Mouse (Mus musculus) right cerebral cortex, postnatal 14 days (tissue): ENCODE measurements around the gene Nthl1.

Experiments used
- DNase-seq: peaks from one replicate; pipeline ENCODE4 v3.0.0; 2022

Nthl1 gene

DNA sequence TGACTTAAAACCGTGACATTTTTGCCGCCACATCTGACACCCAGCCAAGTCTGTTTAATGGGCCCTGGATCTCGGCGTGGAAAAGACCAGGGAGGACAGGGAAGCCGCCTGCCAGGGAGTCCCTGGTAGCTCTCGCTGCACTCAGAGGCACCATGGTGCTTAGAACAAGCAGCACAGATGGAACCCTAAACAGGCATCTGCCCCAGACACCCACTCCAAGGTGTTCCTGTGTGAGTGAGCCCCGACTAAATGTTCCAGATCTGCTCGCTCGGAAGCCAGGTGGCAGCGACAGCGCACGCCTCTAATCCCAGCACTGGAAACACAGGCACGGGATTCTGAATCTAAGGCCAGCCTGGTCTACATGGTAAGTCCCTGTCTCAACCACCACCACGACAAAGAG, 2.4 kb upstream of the Nthl1 start:
- no peak for DNase-seq

DNA sequence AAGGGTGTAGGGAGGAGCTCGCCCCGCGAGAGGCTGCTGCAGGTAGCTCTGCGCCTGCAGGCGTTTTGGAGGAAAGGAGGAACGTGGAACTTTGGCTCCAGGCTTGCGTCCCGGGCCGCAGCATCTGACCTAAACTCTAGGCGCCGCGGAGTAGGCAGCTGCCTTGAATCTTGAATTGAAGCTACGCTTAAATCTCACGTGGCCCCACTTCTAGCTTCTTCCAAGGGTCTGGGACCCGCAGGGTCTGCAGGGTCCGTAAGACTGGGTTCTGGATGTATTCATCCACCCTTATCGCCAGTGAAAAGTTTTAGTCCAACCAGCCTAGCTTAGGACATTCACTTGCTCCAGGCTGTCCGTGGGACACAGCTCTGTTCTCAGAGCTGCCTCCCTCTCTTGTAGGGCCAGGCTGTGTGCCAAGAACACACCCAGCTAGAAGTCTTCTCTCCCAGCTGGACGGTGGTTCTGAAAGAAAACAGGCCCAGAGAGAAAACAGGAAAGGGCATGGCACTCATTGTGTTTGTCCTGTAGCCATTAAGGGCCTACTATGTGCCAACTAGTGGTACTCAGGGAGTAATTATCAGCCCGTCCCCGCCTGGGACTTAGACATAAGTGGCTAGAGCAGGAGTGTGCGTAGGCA, 451 bp downstream of the Nthl1 start:
- DNase-seq, result no peak

DNA sequence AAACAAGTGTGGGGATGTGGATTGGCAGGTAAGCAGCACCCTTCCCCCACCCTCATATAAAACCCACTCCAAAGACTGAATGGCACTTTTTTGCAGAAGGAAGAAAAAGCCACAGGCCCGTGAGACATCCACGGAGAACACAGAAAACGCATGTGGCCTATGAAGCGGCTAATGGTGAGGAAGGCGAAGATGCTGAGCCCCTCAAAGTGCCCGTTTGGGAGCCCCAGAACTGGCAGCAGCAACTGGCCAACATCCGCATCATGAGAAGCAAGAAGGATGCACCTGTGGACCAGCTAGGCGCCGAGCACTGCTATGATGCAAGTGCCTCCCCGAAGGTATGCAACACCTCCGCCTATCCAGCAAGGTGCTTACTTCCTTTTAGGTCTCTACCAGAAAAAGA, 1.4 kb downstream of the Nthl1 start:
- DNase-seq, result no peak

DNA sequence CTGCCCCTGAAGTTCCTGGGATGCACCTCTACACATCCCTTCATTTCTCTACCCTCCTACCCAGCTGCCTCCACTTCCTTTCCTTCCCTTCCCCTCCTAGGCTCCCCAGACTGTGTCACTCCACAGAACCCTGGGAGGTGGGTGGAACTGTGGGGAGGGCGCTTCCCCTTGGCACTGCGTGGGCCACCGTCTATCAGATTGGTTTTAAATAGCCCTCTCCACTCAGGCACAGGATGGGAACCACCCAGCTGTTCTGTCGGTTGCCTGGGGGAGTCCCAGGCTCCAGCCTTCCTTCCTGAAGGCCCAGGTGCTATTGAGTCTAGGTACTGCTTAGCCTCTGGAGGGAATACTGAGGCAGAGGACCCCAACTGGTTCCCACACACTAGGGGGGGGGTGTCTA, 2.5 kb downstream of the Nthl1 start:
- DNase-seq, result no peak

DNA sequence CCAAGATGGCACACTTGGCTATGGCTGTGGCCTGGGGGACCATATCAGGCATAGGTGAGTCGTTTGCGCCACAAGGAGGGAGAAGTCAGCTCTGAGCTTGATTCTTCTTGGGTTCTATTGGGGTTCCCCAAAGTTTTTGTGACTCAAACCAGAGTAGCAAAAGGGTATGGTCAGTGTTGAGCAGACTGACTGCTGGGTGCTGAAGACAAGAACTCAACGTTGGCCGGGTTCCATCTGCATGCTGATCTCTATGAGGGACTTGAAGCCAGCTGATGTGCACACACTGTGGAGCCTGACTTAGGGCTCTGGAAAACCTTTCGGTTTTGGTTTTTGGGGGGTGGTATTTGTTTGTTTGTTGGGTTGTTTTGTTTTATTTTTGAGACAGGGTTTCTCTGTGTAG, 3.2 kb downstream of the Nthl1 start:
- DNase-seq, result no peak

DNA sequence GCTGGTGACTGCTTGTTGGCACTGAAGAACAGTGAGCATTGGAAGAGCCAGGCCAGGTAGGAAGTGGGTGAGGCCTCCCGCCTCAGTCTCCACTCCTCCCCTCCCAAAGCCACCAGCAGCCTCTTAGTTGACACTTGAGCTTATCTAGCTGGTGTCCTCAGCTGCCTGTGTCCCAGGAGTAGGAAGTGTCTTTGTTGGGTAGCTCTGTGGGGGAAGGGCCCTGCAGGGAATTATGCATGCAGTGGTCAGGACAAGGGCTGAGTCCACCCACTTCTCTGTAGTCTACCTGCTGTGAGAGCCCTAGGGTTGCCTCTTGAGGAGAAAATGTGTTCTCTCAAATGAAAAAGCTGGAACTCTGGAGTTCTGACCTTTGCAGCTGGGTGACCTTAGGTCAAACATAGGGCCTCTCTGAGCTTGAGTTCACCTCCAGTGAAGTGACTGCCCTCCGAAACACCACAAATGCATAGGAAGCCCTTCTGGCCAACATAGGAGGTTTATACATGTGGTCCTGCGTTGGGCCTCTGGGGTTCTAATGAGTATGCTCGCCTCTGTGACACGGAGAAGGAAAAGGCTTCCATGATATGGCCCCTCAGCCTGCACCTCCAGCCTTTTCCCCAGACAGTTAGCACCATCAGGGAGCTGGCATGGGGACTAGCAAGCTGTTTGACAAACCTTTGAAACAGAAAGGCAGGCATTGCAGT, 4.5 kb downstream of the Nthl1 start:
- DNase-seq, result no peak

DNA sequence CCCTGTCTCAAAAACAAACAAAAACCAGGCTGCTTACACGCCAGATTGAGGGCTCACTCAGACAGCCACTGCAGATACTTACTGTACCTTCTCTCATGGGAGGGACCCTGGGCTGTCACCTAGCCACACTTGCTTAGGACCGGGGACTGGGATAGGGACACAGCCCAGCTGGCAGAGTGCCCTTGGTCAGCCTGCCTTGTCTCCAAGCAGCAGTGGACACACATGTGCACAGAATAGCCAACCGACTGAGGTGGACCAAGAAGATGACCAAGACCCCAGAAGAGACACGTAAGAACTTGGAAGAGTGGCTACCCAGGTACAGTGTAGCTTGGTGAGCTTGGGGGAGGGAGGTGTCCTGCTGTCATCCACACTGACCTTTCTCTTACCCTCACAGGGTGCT, 5.7 kb downstream of the Nthl1 start:
- DNase-seq, result no peak

DNA sequence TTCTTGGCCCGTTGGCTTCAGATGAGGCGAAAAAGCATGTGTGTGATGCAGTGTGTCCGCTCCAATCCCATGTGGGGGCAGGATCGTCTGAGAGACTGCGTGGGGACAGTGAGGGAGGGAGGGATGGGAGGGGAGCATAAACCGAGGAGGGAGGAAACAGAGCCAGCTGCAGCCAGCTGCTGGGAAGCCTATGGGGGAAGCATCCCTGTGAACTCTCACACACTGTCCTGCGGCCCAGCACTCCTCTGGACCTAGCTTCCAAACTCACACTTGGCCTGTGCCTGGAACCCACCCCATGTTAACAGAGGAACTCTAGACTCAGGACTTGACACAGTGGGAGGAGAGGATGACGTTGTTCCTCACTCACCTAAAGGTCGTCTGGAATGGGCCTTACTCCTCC, 6.4 kb downstream of the Nthl1 start:
- DNase-seq, result no peak

DNA sequence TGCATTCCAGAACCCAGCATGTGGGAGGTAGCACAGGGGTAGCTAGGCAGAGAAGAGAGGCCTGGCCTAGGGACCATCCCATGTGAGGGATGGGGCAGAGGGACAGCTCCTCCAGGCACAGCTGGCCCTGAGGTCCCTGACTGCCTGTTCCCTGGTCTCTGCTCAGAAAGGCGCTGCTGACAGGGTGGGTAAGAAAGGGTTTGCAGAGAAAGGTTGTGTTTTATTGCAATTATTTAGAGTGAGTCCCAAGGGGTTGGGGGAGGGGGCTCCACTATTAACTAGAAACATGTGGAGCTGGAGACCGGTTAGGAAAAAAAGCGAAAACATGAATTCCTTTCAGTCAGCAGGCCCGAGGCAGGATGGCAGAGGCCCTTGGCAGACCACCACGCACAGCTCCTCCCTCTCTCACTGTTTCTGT, 7.1 kb downstream of the Nthl1 start:
- DNase-seq, result no peak

DNA sequence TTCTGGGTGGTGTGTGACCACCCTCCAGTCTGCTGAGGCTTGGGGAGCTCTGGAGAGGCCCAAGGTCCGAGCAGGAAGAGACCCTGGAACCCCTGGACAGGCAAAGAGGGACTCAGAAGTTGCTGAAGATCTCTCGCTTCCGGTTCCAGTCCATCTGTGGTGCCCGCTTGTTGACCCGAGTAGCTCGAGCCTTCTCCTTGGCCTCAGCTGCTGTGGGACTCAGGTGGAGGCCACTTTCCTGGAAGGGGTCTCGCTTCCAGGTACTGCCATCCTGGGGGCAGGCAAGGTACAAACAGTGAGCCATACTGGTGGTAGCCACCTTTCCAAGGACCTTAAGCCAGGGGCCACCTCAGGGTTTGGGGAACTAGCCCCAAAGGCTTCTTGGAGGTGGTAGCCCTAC, 7.6 kb downstream of the Nthl1 start:
- DNase-seq, result no peak

DNA sequence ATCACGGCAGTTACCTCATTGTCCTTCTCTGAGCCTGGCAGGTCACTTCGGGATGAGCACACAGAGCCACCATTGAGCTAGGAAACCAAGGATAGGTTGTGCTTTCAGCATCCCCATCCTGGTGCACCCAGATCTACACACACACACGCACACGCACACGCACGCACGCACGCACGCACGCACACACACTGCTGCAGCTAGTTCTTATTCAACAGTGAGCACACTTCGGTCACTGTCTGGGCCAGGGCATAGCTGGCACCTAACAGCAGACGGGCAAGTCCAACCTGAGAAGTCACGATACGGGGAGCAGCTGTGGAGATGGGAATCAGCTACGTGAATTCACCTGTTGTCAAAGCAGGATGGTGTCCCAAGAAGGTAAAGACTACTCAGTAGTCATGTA, 8.1 kb downstream of the Nthl1 start:
- no peak for DNase-seq

DNA sequence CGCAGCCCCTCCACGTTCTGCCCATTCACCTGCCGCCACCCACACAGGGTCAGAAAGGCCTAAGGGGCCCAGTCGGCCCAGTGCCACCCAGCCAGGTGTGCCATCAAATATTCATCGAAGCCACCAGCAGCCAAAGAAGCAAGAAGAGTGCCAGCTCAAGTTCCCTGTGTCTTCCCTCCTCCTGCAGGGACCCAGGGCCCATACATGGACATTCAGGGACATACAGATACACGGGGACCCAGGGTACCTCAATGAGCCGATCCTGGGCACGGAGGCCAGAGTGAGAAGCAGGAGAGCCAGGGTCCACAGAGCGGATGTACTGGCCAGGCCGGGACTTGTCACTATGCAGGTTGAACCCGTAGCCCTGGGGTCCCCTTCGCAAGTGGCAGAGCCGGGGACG, 9.5 kb downstream of the Nthl1 start:
- no peak for DNase-seq

DNA sequence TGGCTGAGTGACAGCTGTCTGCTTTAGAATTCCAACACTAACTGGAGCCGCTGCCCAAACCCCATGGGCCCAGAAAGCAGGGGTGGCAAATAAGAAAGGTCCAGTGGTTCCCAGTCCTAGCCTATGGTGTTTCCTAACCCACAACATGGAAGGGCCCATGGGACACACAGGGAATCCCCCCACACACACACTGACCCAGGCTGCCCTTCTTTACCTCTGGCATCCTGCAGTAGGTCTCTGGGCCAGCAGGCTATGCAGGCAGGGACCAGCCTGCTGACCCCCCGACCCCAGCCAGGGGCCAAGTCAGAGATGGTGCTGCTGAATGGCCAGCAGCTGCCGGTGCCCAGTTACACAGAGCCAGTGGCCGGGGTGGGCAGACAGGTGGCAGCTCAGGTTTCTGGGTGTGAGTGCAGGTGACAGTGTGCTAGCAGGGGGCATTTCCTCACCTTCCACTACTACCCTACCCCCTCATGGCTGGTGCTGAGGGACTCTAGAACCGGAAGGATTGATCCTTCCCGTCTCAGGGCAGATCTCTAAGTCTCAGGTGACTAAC, 10.4 kb downstream of the Nthl1 start:
- no peak for DNase-seq

DNA sequence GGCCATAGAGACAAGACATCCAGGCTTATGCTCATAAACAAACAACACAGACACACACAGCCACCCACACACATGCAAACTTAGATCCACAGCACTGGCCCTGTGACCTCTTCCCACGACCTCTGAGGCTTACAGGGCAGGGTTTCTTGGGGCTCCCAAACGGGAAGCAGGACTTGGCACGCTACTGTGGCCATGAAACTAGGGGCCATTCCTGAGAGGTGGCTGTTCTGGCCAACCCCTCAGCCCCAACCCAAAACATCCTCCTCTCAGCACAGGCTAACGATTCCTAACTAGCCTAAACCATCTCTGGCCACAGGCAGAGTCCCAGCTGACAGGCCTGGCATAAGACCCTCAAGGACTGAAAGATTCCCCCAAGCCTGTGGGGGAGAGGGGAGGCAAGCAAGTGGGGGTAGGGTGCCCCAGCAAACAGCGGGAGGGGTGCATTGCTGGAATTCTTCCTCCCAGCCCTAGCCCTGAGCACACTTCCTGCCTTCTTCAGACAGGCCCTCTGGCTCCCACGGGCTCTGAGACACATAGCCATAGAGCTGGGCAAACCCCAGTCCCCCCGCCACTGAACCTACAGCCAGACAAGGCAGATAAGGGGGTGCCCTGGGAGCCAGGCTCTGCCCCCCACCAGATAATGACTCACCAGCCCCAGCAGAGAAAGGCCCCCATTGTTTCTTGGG, 11.7 kb downstream of the Nthl1 start:
- no peak for DNase-seq

DNA sequence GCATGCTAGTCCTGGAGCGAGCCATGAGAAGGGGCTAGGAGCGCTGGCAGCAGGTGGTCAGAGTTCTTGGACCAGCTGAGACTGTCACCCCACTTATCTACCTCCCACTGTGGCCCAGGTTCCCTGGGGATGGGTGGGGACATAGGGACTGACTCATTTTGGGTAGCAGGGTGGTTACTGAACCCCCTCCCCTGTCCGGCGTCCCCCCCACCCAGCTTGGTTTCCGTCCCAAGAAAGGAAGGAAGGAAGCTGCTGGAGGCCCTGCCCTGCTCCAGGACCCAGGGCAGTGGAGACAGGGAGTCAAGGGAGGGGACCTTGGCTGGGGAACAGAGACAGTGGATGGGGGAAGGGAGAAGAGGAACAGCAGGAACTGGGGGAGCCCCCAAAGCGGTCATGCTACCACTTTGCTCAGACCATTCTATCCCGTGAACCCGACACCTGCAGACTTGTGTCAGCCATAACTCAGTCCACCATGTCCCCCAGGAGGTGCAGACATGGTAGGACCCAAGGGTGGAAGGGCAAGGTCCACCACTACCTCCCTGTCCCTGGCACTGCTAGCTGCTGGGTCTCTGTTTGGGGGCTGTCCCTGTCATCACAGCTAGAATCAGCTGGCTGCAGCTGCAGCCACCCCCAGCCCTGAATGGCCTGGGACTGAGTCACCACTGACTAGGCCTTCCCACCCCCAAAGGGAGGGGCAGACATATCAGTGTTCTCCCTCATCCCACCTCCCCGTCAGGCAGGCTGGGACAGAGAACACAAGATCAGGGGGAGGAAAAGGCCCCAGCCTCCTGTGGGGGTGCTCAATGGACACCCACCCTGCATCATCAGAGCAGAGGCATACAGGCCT, 12.6 kb downstream of the Nthl1 start:
- DNase-seq, result no peak

DNA sequence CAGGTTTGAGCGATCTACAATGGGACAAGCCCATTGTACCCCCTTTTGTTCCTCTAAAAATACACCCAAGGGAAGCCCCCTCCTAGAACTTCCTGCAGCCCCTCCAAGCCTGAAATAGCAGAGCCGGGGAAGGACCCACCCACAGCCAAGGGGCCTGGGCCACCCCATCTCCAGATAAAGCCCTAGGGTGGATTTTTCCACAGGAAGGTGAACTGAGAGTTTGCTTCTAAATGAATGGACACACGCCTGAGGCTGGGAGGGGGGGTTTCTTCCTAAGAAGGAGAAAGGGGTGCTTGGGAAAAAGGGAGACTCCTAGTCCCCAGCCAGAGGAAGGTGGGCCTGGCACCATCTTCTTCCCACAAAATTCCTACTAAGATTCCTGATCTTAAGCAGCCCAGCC, 13.4 kb downstream of the Nthl1 start:
- DNase-seq, result no peak

DNA sequence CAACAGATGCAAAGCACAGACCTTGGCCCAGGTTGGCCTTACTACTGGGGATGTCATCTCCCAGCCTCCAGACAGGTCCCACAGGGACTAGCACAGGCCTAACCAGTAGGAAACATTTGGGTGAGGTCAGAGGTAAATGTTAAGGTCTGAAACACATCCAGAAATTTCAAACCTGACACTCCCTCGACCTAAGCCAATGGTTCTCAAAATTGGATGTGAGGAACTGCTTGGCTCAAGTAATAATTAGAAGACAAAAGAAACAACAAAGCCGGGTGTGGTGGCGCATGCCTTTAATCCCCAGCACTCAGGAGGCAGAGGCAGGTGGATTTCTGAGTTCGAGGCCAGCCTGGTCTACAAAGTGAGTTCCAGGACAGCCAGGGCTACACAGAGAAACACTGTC, 13.9 kb downstream of the Nthl1 start:
- no peak for DNase-seq

DNA sequence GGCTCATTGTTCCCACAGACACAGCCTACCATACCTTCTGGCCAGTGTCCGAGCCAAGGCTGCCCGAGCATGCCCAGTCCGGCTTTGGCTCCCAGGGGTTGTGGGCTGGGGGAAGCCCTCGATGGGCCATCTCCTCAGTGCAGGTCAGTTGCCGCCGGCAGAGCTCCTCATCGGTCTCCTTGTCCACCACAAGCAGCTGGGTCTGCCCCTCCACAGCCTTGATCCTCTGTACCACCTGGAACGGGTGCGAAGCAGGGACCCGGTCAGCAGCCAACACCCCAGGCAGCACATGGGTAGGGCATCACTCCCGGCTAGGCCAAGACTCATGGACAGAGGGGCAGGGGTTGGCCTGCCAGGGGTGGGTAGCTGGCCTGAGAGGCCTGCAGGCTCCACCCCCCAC, 15.0 kb downstream of the Nthl1 start:
- no peak for DNase-seq

DNA sequence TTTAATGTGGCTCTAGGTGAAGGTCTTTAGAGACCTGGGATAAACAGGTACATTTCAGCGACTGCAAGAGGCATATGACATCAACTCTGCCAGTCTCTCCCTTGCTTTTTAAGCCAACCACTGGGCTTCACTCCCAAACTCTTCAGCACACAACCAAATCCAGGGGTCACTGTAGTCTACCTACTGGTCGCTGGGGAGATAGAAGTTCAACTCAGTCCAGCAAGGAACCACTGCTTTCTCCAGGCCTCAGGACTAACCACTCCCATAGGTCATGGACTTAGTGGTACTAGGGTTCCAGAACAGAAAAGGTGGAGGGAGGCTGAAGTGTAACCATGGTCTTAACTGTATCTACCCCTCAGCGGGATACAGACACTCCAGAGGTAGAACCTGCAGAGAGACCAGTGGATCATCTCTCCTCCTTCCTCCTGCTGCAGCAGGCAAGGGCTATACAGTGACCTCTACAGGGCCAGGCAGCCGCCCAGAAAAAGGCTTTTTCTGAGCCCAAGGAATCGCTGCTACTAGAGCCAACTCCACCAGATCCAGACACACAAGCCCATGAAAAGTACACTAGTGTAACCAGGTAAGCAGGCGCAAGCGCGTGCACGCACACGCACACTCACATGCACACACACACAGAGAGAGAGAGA, 16.4 kb downstream of the Nthl1 start:
- DNase-seq, result no peak

DNA sequence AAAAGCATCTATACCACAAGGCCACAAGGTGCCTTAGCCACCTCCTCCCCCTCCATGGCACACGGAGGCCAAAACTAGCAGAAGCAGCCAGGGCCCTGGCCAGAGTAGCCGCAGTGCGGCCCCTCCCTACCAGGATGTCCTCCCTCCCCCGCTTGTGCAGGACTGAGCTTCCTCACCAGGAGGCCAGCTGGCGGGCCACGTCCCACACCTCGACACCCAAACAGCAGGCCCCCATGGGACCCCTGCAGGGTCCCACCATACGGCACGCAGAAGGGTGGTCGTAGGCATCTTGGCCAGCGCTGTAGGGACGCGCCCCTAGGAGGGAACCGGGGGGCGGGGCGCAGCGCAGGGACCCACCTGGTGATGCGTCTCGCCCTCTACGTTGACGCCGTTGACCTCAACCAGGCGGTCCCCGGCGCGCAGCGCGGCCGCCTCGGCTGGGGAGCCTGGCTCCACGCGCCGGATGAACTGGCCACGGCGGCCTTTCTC, 17.1 kb downstream of the Nthl1 start:
- DNase-seq, result peak; percentile 33

DNA sequence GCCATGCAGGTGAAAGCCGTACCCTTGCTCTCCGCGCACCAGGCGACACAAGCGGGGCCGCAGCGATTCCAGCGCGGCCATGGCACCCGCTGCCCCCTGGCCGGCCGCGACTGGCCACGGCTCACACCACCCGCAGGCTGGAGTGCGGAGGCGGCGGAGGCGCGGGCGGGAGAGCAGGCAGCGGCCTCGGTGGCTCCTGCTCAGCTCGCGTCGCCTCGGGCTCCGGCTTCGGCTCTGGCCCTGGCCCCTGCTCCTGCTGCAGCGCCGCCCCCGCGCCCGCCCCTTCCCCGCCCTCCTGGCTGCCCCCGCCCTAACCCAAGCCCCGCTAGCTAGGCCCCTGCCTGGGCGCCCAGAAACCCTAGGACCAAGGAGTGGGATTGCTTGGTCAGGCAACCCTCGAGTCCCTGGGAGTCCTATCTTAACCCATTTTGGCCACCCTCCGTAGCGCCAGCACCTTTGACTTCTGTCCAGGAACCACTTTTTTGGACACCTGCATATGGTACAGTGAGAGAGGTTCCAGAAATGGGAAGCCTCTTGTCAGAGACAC, 17.7 kb downstream of the Nthl1 start, which contains the start of gene Slc9a3r2:
Slc9a3r2 (minus strand) TSS at position 258 of the 547 bp plus-strand sequence.
- DNase-seq, result peak; percentile 36

DNA sequence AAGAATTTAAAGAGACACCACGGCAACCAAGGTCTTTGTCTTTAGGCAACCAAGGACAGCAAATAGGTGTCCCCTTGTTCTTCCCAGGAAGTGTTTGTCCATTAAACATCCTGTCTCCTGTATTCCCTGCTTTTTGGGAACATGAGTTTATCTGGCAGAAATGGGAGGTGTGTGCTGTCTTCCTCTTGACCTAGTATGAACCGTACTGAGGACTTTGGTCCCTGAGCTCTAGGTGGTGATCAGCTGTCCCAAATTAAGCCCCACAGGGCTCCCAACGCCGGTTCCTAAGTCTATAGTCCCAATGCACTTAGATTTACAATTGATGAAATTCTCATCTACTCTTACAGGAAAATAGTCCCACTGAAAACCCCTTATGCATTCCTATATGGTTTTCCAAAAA, 18.3 kb downstream of the Nthl1 start:
- DNase-seq, result no peak
